12 mouse cellular contexts compared by ENCODE assay signal in genomic region chr11:112163681-112164265, GRCm38 (mm10).
A peak's percentile ranks its signal among the peaks of the same experiment; 100 is the strongest.
DNase-seq lines count a peak whose midpoint lies in the region.
"Had no signal": no experiment of that assay in that cellular context is flagged by ENCODE, and none has a peak within 500 bp of the region (broad histone marks: within the 10 kb centered on the region; RNA-seq: fewer than 3 reads in every experiment).

No protein-coding gene starts in this region.

- peak; percentile 9 for DNase-seq in adrenal gland, postnatal 14 days
- DNase-seq in adrenal gland, postnatal 10 days = no peak
- DNase-seq in 3T3-L1 (ENCODE audit: low read depth, low spot score) = peak; percentile 80
- DNase-seq in adipocyte (ENCODE audit: low spot score) = peak; percentile 23
- peak; percentile 26 for DNase-seq in forelimb bud, embryonic 11.5 days (ENCODE audit: low read depth, low spot score)
- DNase-seq in cerebellum, postnatal 10 days = no peak
- DNase-seq in left cerebral cortex, adult 11 months (ENCODE audit: low spot score) = no peak
- DNase-seq in cerebellum, adult 11-12 months = no peak
- DNase-seq: cerebellum, postnatal 14 days; gastrocnemius, postnatal 14 days; lung, postnatal 4 days; retina, postnatal 1 day had no signal

Comparison
In these comparisons a context has a peak if more than half of its experiments do, and no peak if none do; other contexts are left out.
1. DNase-seq: peak in adrenal gland, postnatal 14 days (single experiment), 3T3-L1 (single experiment), adipocyte (single experiment) and forelimb bud, embryonic 11.5 days (single experiment); none in adrenal gland, postnatal 10 days (single experiment), cerebellum, postnatal 10 days (0 of 2), left cerebral cortex, adult 11 months (single experiment) and cerebellum, adult 11-12 months (single experiment).